Mouse (Mus musculus): Measurements from ENCODE around the gene Clstn1. TPM values are rescaled to one million over a fixed set of nuclear protein-coding genes. Genes with fewer than 3 reads are reported as not detected.
A peak's percentile ranks its signal among the peaks of the same experiment; 100 is the strongest.

The Clstn1 gene
- polyA plus RNA-seq, 1 experiment: 60.5 TPM

DNA sequence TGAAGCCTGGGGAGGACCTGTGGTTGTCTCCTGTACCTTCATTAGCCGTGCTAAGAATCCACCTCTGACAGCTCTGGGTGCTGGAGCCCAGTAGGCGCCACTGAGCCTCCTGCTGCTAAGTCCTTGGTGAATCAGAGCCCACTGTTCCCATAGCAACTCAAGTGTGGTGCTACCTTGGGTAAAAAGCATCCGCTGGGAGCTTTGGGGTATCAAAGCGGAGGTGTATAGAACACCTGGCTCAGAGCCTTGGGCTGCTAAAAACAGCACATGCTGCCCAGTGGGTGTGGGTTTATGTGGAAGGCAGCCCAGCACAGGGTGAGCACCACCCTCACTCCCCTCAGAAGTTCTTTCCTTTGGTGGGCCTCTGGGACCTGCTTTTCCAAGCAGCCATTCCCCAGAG is 30.2 kb upstream of the Clstn1 start:
- no peaks in the 10 kb centered on the region for H3K27me3 ChIP-seq (ENCODE audit: control insufficient read depth, insufficient read depth, low read length, poor library complexity, severe bottlenecking)
- H3K4me3 ChIP-seq (ENCODE audit: low read depth, low read length): no peak overlapping the region
- no peaks in the 10 kb centered on the region for H3K36me3 ChIP-seq (ENCODE audit: control insufficient read depth, insufficient read depth, low read length, poor library complexity, severe bottlenecking)
- no peak for TF ChIP-seq CTCF (IDR thresholded peaks at IDR 0.05; ENCODE audit: low read depth, low read length)
- TF ChIP-seq POLR2A (IDR thresholded peaks at IDR 0.05; ENCODE audit: insufficient read depth, low read length): no peak
- H3K9me3 ChIP-seq (replicated peaks; ENCODE audit: control insufficient read depth, insufficient read depth, low read length, poor library complexity, severe bottlenecking): no peaks in the 10 kb centered on the region
- H3K9ac ChIP-seq (ENCODE audit: low read depth, poor library complexity, severe bottlenecking): no peak overlapping the region
- no peak overlapping the region for H3K27ac ChIP-seq (ENCODE audit: insufficient read depth, low read length)
- H3K4me1 ChIP-seq (ENCODE audit: control insufficient read depth, insufficient read depth, low read length): no peaks in the 10 kb centered on the region

GRCm38 (mm10) chr4:149557905-149558304 is 28.4 kb upstream of the Clstn1 start:
- H3K27me3 ChIP-seq (ENCODE audit: control insufficient read depth, insufficient read depth, low read length, poor library complexity, severe bottlenecking): no peaks in the 10 kb centered on the region
- TF ChIP-seq EP300 (IDR thresholded peaks at IDR 0.05; ENCODE audit: insufficient read depth, low read depth, low read length): no peak
- TF ChIP-seq CTCF (IDR thresholded peaks at IDR 0.05; ENCODE audit: low read depth, low read length): no peak
- no peak for TF ChIP-seq POLR2A (IDR thresholded peaks at IDR 0.05; ENCODE audit: insufficient read depth, low read length)

DNA sequence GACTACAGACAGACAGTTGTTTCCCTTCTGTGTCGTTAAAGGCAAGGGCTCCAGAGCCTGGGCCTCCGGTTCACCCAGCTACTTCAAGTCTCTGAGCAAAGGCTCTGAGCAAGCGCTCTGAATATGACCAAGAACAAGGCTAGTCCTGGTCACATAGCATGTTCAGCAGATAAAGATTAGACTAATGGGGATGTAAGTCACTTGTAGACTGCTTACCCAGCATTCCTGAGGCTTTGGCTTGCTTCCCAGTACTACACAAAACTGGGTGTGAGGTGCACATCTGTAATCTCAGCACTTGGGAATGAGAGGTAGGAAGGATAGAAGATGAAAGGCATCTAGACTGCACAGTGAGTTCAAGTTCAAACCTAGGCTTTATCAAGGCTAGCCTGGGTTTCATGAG is 27.9 kb upstream of the Clstn1 start:
- Histone ChIP-seq H3K36me3 (ENCODE audit: control insufficient read depth, insufficient read depth, low read length, poor library complexity, severe bottlenecking) (no peaks in the 10 kb centered on the region), H3K4me1 (ENCODE audit: control insufficient read depth, insufficient read depth, low read length) (peaks cover 2% of the 10 kb centered on the region), H3K9me3 (replicated peaks; ENCODE audit: control insufficient read depth, insufficient read depth, low read length, poor library complexity, severe bottlenecking) (no peaks in the 10 kb centered on the region), H3K4me3 (ENCODE audit: low read depth, low read length) (no peak overlapping the region), H3K27ac (ENCODE audit: insufficient read depth, low read length) (no peak overlapping the region), H3K9ac (ENCODE audit: low read depth, poor library complexity, severe bottlenecking) (no peak overlapping the region), H3K27me3 (ENCODE audit: control insufficient read depth, insufficient read depth, low read length, poor library complexity, severe bottlenecking) (no peaks in the 10 kb centered on the region)
- TF ChIP-seq EP300 (IDR thresholded peaks at IDR 0.05; ENCODE audit: insufficient read depth, low read depth, low read length) (no peak), POLR2A (IDR thresholded peaks at IDR 0.05; ENCODE audit: insufficient read depth, low read length) (no peak), CTCF (IDR thresholded peaks at IDR 0.05; ENCODE audit: low read depth, low read length) (no peak)

More at GRCm38 (mm10) chr4:149557905-149558304, 28.4 kb upstream of the Clstn1 start:
- Histone ChIP-seq H3K27ac (ENCODE audit: insufficient read depth, low read length) (no peak overlapping the region), H3K36me3 (ENCODE audit: control insufficient read depth, insufficient read depth, low read length, poor library complexity, severe bottlenecking) (no peaks in the 10 kb centered on the region), H3K9me3 (replicated peaks; ENCODE audit: control insufficient read depth, insufficient read depth, low read length, poor library complexity, severe bottlenecking) (no peaks in the 10 kb centered on the region), H3K9ac (ENCODE audit: low read depth, poor library complexity, severe bottlenecking) (no peak overlapping the region), H3K4me3 (ENCODE audit: low read depth, low read length) (no peak overlapping the region), H3K4me1 (ENCODE audit: control insufficient read depth, insufficient read depth, low read length) (no peaks in the 10 kb centered on the region)

- no peak for TF ChIP-seq EP300 (IDR thresholded peaks at IDR 0.05; ENCODE audit: insufficient read depth, low read depth, low read length)
- no peak for TF ChIP-seq POLR2A (IDR thresholded peaks at IDR 0.05; ENCODE audit: insufficient read depth, low read length)
- no peak for TF ChIP-seq CTCF (IDR thresholded peaks at IDR 0.05; ENCODE audit: low read depth, low read length)
- H3K36me3 ChIP-seq (ENCODE audit: control insufficient read depth, insufficient read depth, low read length, poor library complexity, severe bottlenecking): no peaks in the 10 kb centered on the region
Observed at GRCm38 (mm10) chr4:149561392-149561791, 24.9 kb upstream of the Clstn1 start.

GRCm38 (mm10) chr4:149561986-149562904 is 24.0 kb upstream of the Clstn1 start:
- Histone ChIP-seq H3K9me3 (replicated peaks; ENCODE audit: control insufficient read depth, insufficient read depth, low read length, poor library complexity, severe bottlenecking) (no peaks in the 10 kb centered on the region), H3K27me3 (ENCODE audit: control insufficient read depth, insufficient read depth, low read length, poor library complexity, severe bottlenecking) (no peaks in the 10 kb centered on the region), H3K36me3 (ENCODE audit: control insufficient read depth, insufficient read depth, low read length, poor library complexity, severe bottlenecking) (no peaks in the 10 kb centered on the region), H3K27ac (ENCODE audit: insufficient read depth, low read length) (no peak overlapping the region), H3K9ac (ENCODE audit: low read depth, poor library complexity, severe bottlenecking) (no peak overlapping the region), H3K4me3 (ENCODE audit: low read depth, low read length) (no peak overlapping the region), H3K4me1 (ENCODE audit: control insufficient read depth, insufficient read depth, low read length) (peaks cover 2% of the 10 kb centered on the region)
- TF ChIP-seq POLR2A (IDR thresholded peaks at IDR 0.05; ENCODE audit: insufficient read depth, low read length): no peak
- TF ChIP-seq EP300 (IDR thresholded peaks at IDR 0.05; ENCODE audit: insufficient read depth, low read depth, low read length): 0 out of 2 replicates have a peak, but pooled peaks have one; percentile 33

More at GRCm38 (mm10) chr4:149561392-149561791, 24.9 kb upstream of the Clstn1 start:
- H3K4me3 ChIP-seq (ENCODE audit: low read depth, low read length): no peak overlapping the region
- H3K9me3 ChIP-seq (replicated peaks; ENCODE audit: control insufficient read depth, insufficient read depth, low read length, poor library complexity, severe bottlenecking): no peaks in the 10 kb centered on the region
- no peaks in the 10 kb centered on the region for H3K27me3 ChIP-seq (ENCODE audit: control insufficient read depth, insufficient read depth, low read length, poor library complexity, severe bottlenecking)
- no peak overlapping the region for H3K9ac ChIP-seq (ENCODE audit: low read depth, poor library complexity, severe bottlenecking)
- H3K4me1 ChIP-seq (ENCODE audit: control insufficient read depth, insufficient read depth, low read length): peaks cover 2% of the 10 kb centered on the region
- no peak overlapping the region for H3K27ac ChIP-seq (ENCODE audit: insufficient read depth, low read length)

GRCm38 (mm10) chr4:149562905-149563347 is 23.3 kb upstream of the Clstn1 start:
- Histone ChIP-seq H3K27ac (ENCODE audit: insufficient read depth, low read length) (no peak overlapping the region), H3K36me3 (ENCODE audit: control insufficient read depth, insufficient read depth, low read length, poor library complexity, severe bottlenecking) (no peaks in the 10 kb centered on the region)

More at GRCm38 (mm10) chr4:149562905-149563347, 23.3 kb upstream of the Clstn1 start:
- H3K4me3 ChIP-seq (ENCODE audit: low read depth, low read length): no peak overlapping the region
- H3K4me1 ChIP-seq (ENCODE audit: control insufficient read depth, insufficient read depth, low read length): peaks cover 6% of the 10 kb centered on the region
- no peaks in the 10 kb centered on the region for H3K9me3 ChIP-seq (replicated peaks; ENCODE audit: control insufficient read depth, insufficient read depth, low read length, poor library complexity, severe bottlenecking)
- no peak overlapping the region for H3K9ac ChIP-seq (ENCODE audit: low read depth, poor library complexity, severe bottlenecking)
- H3K27me3 ChIP-seq (ENCODE audit: control insufficient read depth, insufficient read depth, low read length, poor library complexity, severe bottlenecking): no peaks in the 10 kb centered on the region
- TF ChIP-seq POLR2A (IDR thresholded peaks at IDR 0.05; ENCODE audit: insufficient read depth, low read length): no peak
- TF ChIP-seq EP300 (IDR thresholded peaks at IDR 0.05; ENCODE audit: insufficient read depth, low read depth, low read length): no peak
- no peak for TF ChIP-seq CTCF (IDR thresholded peaks at IDR 0.05; ENCODE audit: low read depth, low read length)

Data from ES-Bruce4 (cell line).